Mouse (Mus musculus): ENCODE measurements at regions not wholly inside any gene's neighbourhood (a gene's known extent, or its start where the extent isn't known, plus 50 kb on each side); places are given as distances from the start of the nearest gene placed in this dataset.

GRCm38 (mm10) chr3:17811290-17811689, 136.9 kb upstream of the Cypt12 start:
- Histone ChIP-seq H3K27ac (ENCODE audit: low read length) (peak overlapping the region; percentile 70), H3K36me3 (ENCODE audit: control insufficient read depth, insufficient read depth, low read length) (no peaks in the 10 kb centered on the region), H3K27me3 (ENCODE audit: control insufficient read depth, insufficient read depth, low read depth, low read length) (no peaks in the 10 kb centered on the region), H3K4me1 (ENCODE audit: control insufficient read depth, insufficient read depth, low read length) (peaks cover 12% of the 10 kb centered on the region), H3K4me3 (ENCODE audit: low read depth, low read length) (no peak overlapping the region), H3K9me3 (replicated peaks; ENCODE audit: control insufficient read depth, low read length, poor library complexity, severe bottlenecking) (no peaks in the 10 kb centered on the region), H3K9ac (ENCODE audit: low read depth, low read length) (no peak overlapping the region), H3K4me2 (ENCODE audit: low read length) (peak overlapping the region; percentile 32)
- WGBS = 21% methylated on average over 6 of the region's 6 CpGs
- peak; percentile 65; the same call in 1 of the 2 replicates for ATAC-seq

GRCm38 (mm10) chr3:17824201-17824600, 124.0 kb upstream of the Cypt12 start:
- 66% methylated on average over 3 of the region's 3 CpGs for WGBS
- Histone ChIP-seq H3K4me1 (ENCODE audit: control insufficient read depth, insufficient read depth, low read length) (peaks cover 3% of the 10 kb centered on the region; the same call in 1 of the 2 replicates), H3K36me3 (ENCODE audit: control insufficient read depth, insufficient read depth, low read length) (no peaks in the 10 kb centered on the region), H3K27ac (ENCODE audit: low read length) (peak overlapping the region; percentile 69), H3K27me3 (ENCODE audit: control insufficient read depth, insufficient read depth, low read depth, low read length) (no peaks in the 10 kb centered on the region), H3K4me3 (ENCODE audit: low read depth, low read length) (no peak overlapping the region), H3K4me2 (ENCODE audit: low read length) (no peak overlapping the region), H3K9ac (ENCODE audit: low read depth, low read length) (no peak overlapping the region), H3K9me3 (replicated peaks; ENCODE audit: control insufficient read depth, low read length, poor library complexity, severe bottlenecking) (no peaks in the 10 kb centered on the region)
- peak; percentile 65 for ATAC-seq

- no peaks in the 10 kb centered on the region for H3K27me3 ChIP-seq (ENCODE audit: control insufficient read depth, insufficient read depth, low read depth, low read length)
- H3K27ac ChIP-seq (ENCODE audit: low read length) = no peak overlapping the region
- no peaks in the 10 kb centered on the region for H3K36me3 ChIP-seq (ENCODE audit: control insufficient read depth, insufficient read depth, low read length)
- no peak overlapping the region for H3K4me2 ChIP-seq (ENCODE audit: low read length)
- peaks cover 3% of the 10 kb centered on the region; the same call in 1 of the 2 replicates for H3K4me1 ChIP-seq (ENCODE audit: control insufficient read depth, insufficient read depth, low read length)
- ATAC-seq = peak; percentile 69; the same call in 1 of the 2 replicates
- 43% methylated on average over 4 of the region's 4 CpGs for WGBS
- H3K9ac ChIP-seq (ENCODE audit: low read depth, low read length) = no peak overlapping the region
- H3K9me3 ChIP-seq (replicated peaks; ENCODE audit: control insufficient read depth, low read length, poor library complexity, severe bottlenecking) = no peaks in the 10 kb centered on the region
- no peak overlapping the region for H3K4me3 ChIP-seq (ENCODE audit: low read depth, low read length)
These were observed 123.5 kb upstream of the Cypt12 start for GRCm38 (mm10) chr3:17824662-17825061.

DNA sequence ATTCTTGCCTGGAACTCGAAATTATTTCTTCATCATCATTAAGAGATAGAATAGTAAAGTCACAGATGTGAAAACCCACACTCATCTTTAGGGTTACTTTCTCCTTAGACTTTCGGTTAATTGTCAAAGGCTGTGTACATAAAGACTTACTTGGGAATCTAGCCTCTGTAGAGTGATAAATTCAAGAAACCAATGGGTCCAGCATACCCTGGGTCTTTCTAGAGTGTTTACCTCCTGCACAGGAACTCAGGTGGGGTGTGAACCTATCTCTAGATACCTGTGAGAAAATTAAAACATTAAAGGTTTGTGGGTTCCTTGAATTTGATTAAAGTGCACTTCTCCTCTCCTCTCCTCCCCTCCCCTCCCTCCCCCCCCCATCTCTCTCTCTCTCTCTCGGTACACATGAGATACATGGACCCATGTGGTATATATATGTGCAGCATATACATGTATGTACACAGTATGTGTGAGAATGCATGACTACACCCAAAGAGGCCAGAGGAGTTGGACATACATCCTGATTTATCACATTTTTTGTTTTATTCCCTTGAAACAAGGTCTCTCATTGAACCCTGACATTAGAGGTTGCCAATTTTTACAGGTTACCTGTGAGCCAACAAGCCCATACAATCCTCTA, 122.8 kb upstream of the Cypt12 start:
- H3K4me1 ChIP-seq (ENCODE audit: control insufficient read depth, insufficient read depth, low read length) = peaks cover 3% of the 10 kb centered on the region; the same call in 1 of the 2 replicates
- H3K4me2 ChIP-seq (ENCODE audit: low read length) = no peak overlapping the region
- H3K4me3 ChIP-seq (ENCODE audit: low read depth, low read length) = no peak overlapping the region
- no peak overlapping the region for H3K27ac ChIP-seq (ENCODE audit: low read length)
- no peaks in the 10 kb centered on the region for H3K9me3 ChIP-seq (replicated peaks; ENCODE audit: control insufficient read depth, low read length, poor library complexity, severe bottlenecking)
- H3K36me3 ChIP-seq (ENCODE audit: control insufficient read depth, insufficient read depth, low read length) = no peaks in the 10 kb centered on the region
- no peak for ATAC-seq
- 76% methylated on average over 3 of the region's 3 CpGs for WGBS
- no peak overlapping the region for H3K9ac ChIP-seq (ENCODE audit: low read depth, low read length)
- H3K27me3 ChIP-seq (ENCODE audit: control insufficient read depth, insufficient read depth, low read depth, low read length) = no peaks in the 10 kb centered on the region

- no peak overlapping the region for H3K27ac ChIP-seq (ENCODE audit: low read length)
- no peak overlapping the region for H3K4me3 ChIP-seq (ENCODE audit: low read depth, low read length)
- no peaks in the 10 kb centered on the region for H3K9me3 ChIP-seq (replicated peaks; ENCODE audit: control insufficient read depth, low read length, poor library complexity, severe bottlenecking)
- H3K4me2 ChIP-seq (ENCODE audit: low read length) = no peak overlapping the region
- no peak overlapping the region for H3K9ac ChIP-seq (ENCODE audit: low read depth, low read length)
- no peak for ATAC-seq
- H3K36me3 ChIP-seq (ENCODE audit: control insufficient read depth, insufficient read depth, low read length) = no peaks in the 10 kb centered on the region
- H3K4me1 ChIP-seq (ENCODE audit: control insufficient read depth, insufficient read depth, low read length) = no peaks in the 10 kb centered on the region
- 58% methylated on average over 1 of the region's 1 CpGs for WGBS
- H3K27me3 ChIP-seq (ENCODE audit: control insufficient read depth, insufficient read depth, low read depth, low read length) = no peaks in the 10 kb centered on the region
These were observed 113.5 kb upstream of the Cypt12 start for GRCm38 (mm10) chr3:17834706-17835105.

- no peaks in the 10 kb centered on the region for H3K9me3 ChIP-seq (replicated peaks; ENCODE audit: control insufficient read depth, low read length, poor library complexity, severe bottlenecking)
- no peaks in the 10 kb centered on the region for H3K36me3 ChIP-seq (ENCODE audit: control insufficient read depth, insufficient read depth, low read length)
- H3K27me3 ChIP-seq (ENCODE audit: control insufficient read depth, insufficient read depth, low read depth, low read length) = no peaks in the 10 kb centered on the region
- no peak overlapping the region for H3K4me3 ChIP-seq (ENCODE audit: low read depth, low read length)
- H3K9ac ChIP-seq (ENCODE audit: low read depth, low read length) = no peak overlapping the region
- H3K4me1 ChIP-seq (ENCODE audit: control insufficient read depth, insufficient read depth, low read length) = no peaks in the 10 kb centered on the region
- H3K4me2 ChIP-seq (ENCODE audit: low read length) = no peak overlapping the region
- 85% methylated on average over 7 of the region's 7 CpGs for WGBS
- no peak overlapping the region for H3K27ac ChIP-seq (ENCODE audit: low read length)
- ATAC-seq = no peak; the same call in 1 of the 2 replicates
These were observed 100.6 kb upstream of the Cypt12 start for GRCm38 (mm10) chr3:17847609-17848008.

GRCm38 (mm10) chr3:17848181-17848580, 100.0 kb upstream of the Cypt12 start:
- H3K9me3 ChIP-seq (replicated peaks; ENCODE audit: control insufficient read depth, low read length, poor library complexity, severe bottlenecking) = no peaks in the 10 kb centered on the region
- no peak overlapping the region for H3K27ac ChIP-seq (ENCODE audit: low read length)
- H3K4me3 ChIP-seq (ENCODE audit: low read depth, low read length) = no peak overlapping the region
- ATAC-seq = no peak
- no peak overlapping the region for H3K9ac ChIP-seq (ENCODE audit: low read depth, low read length)
- H3K36me3 ChIP-seq (ENCODE audit: control insufficient read depth, insufficient read depth, low read length) = no peaks in the 10 kb centered on the region
- H3K27me3 ChIP-seq (ENCODE audit: control insufficient read depth, insufficient read depth, low read depth, low read length) = no peaks in the 10 kb centered on the region
- H3K4me1 ChIP-seq (ENCODE audit: control insufficient read depth, insufficient read depth, low read length) = no peaks in the 10 kb centered on the region
- H3K4me2 ChIP-seq (ENCODE audit: low read length) = no peak overlapping the region

- WGBS = 90% methylated on average over 3 of the region's 3 CpGs
- H3K27ac ChIP-seq (ENCODE audit: low read length) = no peak overlapping the region
- no peak for ATAC-seq
These were observed 85.8 kb upstream of the Cypt12 start for GRCm38 (mm10) chr3:17862367-17862766.

GRCm38 (mm10) chr3:17865112-17865511, 83.1 kb upstream of the Cypt12 start:
- Histone ChIP-seq H3K27ac (ENCODE audit: low read length) (no peak overlapping the region), H3K9me3 (replicated peaks; ENCODE audit: control insufficient read depth, low read length, poor library complexity, severe bottlenecking) (no peaks in the 10 kb centered on the region), H3K4me3 (ENCODE audit: low read depth, low read length) (no peak overlapping the region), H3K4me2 (ENCODE audit: low read length) (no peak overlapping the region), H3K4me1 (ENCODE audit: control insufficient read depth, insufficient read depth, low read length) (no peaks in the 10 kb centered on the region), H3K27me3 (ENCODE audit: control insufficient read depth, insufficient read depth, low read depth, low read length) (no peaks in the 10 kb centered on the region), H3K36me3 (ENCODE audit: control insufficient read depth, insufficient read depth, low read length) (no peaks in the 10 kb centered on the region), H3K9ac (ENCODE audit: low read depth, low read length) (no peak overlapping the region)
- 77% methylated on average over 4 of the region's 4 CpGs for WGBS
- ATAC-seq = no peak

More at GRCm38 (mm10) chr3:17862367-17862766, 85.8 kb upstream of the Cypt12 start:
- Histone ChIP-seq H3K4me1 (ENCODE audit: control insufficient read depth, insufficient read depth, low read length) (no peaks in the 10 kb centered on the region), H3K9me3 (replicated peaks; ENCODE audit: control insufficient read depth, low read length, poor library complexity, severe bottlenecking) (no peaks in the 10 kb centered on the region), H3K4me3 (ENCODE audit: low read depth, low read length) (no peak overlapping the region), H3K9ac (ENCODE audit: low read depth, low read length) (no peak overlapping the region), H3K4me2 (ENCODE audit: low read length) (no peak overlapping the region), H3K36me3 (ENCODE audit: control insufficient read depth, insufficient read depth, low read length) (no peaks in the 10 kb centered on the region), H3K27me3 (ENCODE audit: control insufficient read depth, insufficient read depth, low read depth, low read length) (no peaks in the 10 kb centered on the region)
